Mouse (Mus musculus) embryonic fibroblast, embryonic 13.5 days (primary cell): ENCODE measurements around the gene AU018091. TPM values are rescaled to one million over a fixed set of nuclear protein-coding genes. Genes with fewer than 3 reads are reported as not detected.

Source experiments
- H3K27ac ChIP-seq: 2 replicates; pipeline ENCODE4 v1.5.1; 2012; ENCODE audit warnings: low read length, control low read depth, inconsistent platforms; ENCODE audit not compliant: insufficient read depth
- H3K4me1 ChIP-seq: 2 replicates; pipeline ENCODE4 v1.6.1; 2011; ENCODE audit warnings: low read length; ENCODE audit not compliant: control insufficient read depth, insufficient read depth
- H3K4me3 ChIP-seq: 2 replicates; pipeline ENCODE4 v1.5.1; 2011; ENCODE audit warnings: mild to moderate bottlenecking, control low read depth, low read length; ENCODE audit not compliant: insufficient read depth
- CTCF ChIP-seq: IDR thresholded peaks from 2 replicates; pipeline ENCODE4 v1.5.1; 2011; ENCODE audit warnings: mild to moderate bottlenecking, control low read depth, low read length, moderate library complexity, borderline replicate concordance; ENCODE audit not compliant: insufficient read depth
- POLR2A ChIP-seq: IDR thresholded peaks from 2 replicates; pipeline ENCODE4 v1.6.1; 2011; ENCODE audit warnings: low read depth, mild to moderate bottlenecking, control low read depth, low read length, moderate library complexity
- polyA plus RNA-seq: library from polyadenylated mRNA; stranded (reverse); fragments of >200 nt; gene quantifications from 2 replicates; pipeline ENCODE4 v1.2.4, GENCODE M21; 2011; ENCODE audit warnings: low read depth; ENCODE audit not compliant: missing spikeins, insufficient read length

The AU018091 gene
- polyA plus RNA-seq = not detected in 2 replicates

DNA sequence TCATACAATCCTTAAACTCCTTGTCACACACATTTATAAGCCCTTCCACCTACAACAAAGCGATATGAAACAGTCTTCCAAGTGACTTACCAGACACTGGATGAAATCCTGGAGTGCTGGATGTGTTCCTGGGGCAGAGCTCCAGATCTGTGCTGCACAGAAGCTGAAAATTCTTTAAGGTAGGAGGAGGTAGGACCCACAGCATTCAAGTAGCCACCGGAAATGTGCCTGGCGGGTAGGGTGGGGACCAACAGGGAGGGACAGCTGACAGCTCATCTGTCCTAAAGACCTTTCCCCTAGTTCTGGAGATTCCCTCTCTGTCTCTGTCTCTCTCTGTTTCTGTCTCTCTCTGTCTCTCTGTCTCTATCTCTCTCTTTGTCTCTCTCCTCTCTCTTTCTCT, at the start of gene AU018091:
Gene AU018091, minus strand, starts transcription at position 279 of the 400 bp plus-strand sequence.
- Histone ChIP-seq H3K4me3 (no peak within 1 kb of the TSS), H3K4me1 (no peaks in the 10 kb centered on the region; the same call in 1 of the 2 replicates), H3K27ac (no peak within 1 kb of the TSS)
- TF ChIP-seq POLR2A (no peak), CTCF (no peak)

GRCm38 (mm10) chr7:3217546-3218056, 48.6 kb upstream of the AU018091 start:
- Histone ChIP-seq H3K4me1 (no peaks in the 10 kb centered on the region), H3K27ac (no peak overlapping the region), H3K4me3 (no peak overlapping the region)
- TF ChIP-seq POLR2A (no peak), CTCF (no peak)

DNA sequence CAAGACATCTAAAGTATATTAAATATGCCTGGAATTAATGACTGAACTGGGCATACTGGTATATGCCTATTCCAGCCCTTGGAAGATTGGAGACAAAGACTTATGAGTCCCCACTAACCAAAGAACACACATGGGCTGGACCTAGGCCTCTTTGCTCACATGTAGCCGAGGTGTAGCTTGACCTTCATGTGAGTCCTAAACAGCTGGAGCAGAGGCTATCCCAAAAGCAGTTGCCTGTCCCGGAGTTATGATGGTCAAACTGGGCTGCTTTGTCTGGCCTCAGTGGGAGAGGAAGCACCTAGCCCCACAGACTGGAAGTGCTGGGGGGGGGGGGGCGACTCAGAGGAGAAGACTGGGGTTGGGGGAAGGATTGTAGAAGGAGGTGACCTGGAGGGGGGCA, 47.3 kb upstream of the AU018091 start:
- Histone ChIP-seq H3K27ac (no peak overlapping the region), H3K4me3 (no peak overlapping the region), H3K4me1 (no peaks in the 10 kb centered on the region)
- no peak for TF ChIP-seq CTCF
- TF ChIP-seq POLR2A = no peak

DNA sequence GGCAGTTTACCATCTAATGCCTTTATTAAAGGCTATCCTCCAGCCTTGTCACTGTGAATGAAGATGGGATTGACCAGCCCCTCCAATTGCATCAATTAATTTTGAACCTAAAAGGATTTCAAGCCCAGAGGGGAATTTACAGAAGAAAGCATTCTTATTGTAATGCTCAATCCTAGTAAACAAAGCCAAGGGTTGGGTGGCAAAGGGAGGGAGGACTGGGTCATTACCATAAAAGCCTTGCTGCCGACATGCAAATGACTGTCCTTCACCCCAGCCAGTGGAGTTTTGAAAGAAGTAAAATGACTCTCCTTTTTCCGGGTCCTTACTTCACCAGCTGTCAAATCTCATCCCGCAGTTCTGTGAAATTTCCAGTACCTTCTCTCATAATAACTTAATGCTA, 44.6 kb upstream of the AU018091 start:
- Histone ChIP-seq H3K4me3 (no peak overlapping the region), H3K4me1 (no peaks in the 10 kb centered on the region), H3K27ac (no peak overlapping the region)
- TF ChIP-seq POLR2A (no peak), CTCF (no peak)

GRCm38 (mm10) chr7:3213156-3213555, 44.2 kb upstream of the AU018091 start:
- H3K4me3 ChIP-seq = no peak overlapping the region
- TF ChIP-seq POLR2A = no peak
- TF ChIP-seq CTCF = no peak

DNA sequence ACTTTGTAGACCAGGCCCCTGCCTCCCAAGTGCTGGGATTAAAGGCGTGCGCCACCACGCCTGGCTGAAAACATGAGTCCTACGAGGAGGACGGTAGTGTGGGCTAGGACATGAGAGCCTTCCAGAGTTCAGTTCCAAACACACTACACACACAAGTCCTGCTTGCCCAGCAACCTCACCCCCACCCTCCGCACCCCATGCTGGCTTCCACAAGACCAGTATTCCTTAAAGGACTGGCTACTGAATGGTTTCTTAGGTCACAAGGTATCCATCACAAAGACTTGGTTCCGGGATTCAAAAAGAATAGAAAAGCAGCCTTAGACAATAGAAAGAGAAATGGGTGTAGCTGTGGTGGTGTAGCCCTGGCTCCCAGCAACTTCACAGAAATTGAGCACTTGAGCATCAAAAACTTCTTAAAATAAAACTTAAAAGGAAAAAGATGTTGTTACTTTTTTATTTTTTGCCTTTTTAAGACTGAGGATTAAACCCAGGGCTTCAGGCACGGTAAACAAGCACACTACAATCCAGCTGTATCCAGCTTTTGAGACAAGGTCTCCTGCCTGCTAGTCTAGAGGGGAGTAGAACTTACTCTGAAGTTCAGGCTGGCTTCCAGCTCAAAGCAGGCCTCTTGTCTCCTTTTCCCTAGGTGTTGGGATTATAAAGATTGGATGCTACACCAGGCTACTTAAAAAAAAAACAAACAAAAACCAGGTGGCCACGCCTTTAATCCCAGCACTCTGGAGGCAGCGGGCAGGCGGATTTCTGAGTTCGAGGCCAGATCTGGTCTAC, 43.2 kb upstream of the AU018091 start:
- H3K4me3 ChIP-seq = no peak overlapping the region
- no peak overlapping the region for H3K27ac ChIP-seq
- TF ChIP-seq CTCF (no peak), POLR2A (no peak)
- H3K4me1 ChIP-seq = no peaks in the 10 kb centered on the region

More at GRCm38 (mm10) chr7:3213156-3213555, 44.2 kb upstream of the AU018091 start:
- no peaks in the 10 kb centered on the region for H3K4me1 ChIP-seq
- H3K27ac ChIP-seq = no peak overlapping the region

DNA sequence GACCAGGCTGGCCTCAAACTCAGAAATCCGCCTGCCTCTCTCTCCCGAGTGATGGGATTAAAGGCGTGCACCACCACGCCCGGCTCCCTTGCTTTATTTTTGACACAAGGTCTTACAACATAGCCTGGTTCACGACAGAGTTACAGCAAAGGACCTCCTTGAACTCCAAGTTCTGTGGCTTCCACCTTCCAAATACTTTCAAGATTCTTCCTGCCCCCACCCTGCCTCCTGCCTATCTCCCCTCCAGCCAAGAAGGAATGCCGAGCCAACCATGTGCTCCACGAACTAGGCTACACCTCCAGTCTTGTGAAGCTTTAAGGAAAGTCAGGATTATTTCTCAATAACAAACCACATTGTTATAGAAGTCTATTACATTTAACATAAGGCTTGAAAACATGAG, 42.5 kb upstream of the AU018091 start:
- TF ChIP-seq POLR2A (no peak), CTCF (no peak)
- Histone ChIP-seq H3K4me1 (no peaks in the 10 kb centered on the region), H3K4me3 (no peak overlapping the region), H3K27ac (no peak overlapping the region)

DNA sequence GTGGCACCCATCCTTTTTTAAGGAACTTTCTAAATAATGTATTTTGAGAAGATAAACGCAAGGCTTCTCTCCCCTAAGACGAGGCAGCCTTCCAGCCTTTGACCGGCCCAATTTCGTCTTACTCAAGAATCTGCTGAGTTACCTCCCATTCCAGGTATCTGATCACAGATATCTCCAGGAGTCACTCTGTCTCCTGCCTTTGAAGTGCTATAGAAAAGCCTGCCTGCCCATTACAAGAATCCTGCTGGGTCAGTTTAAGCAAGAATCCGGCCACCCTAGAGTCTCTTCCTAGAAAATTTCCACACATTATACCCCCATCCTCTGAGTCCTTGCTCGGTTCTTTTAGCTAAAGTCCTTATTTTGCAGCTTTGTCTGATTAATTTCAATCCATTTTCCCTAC, 41.6 kb upstream of the AU018091 start:
- Histone ChIP-seq H3K4me3 (no peak overlapping the region), H3K4me1 (no peaks in the 10 kb centered on the region), H3K27ac (no peak overlapping the region)
- TF ChIP-seq POLR2A (no peak), CTCF (no peak)

GRCm38 (mm10) chr7:3206520-3206919, 37.5 kb upstream of the AU018091 start:
- TF ChIP-seq CTCF (no peak), POLR2A (no peak)
- no peak overlapping the region for H3K27ac ChIP-seq
- H3K4me1 ChIP-seq = no peaks in the 10 kb centered on the region
- H3K4me3 ChIP-seq = no peak overlapping the region

DNA sequence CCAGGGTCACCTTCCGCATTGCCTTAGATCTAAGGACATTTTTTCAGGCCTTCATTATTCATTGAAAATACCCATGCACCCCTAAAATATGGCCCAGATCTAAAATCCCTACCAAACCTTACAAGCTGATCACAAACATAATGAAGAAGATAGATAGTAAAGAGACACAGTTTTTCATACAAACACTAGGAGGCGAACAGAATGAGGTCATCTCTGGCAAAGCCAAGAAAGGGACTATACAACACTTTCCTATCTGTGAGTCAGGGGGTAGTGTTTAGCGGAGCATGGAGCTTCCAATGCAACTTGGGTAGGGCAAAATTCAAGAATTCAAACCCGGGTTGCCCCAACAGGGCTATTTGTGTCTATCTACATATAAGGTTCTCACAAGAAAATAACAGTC, 35.6 kb upstream of the AU018091 start:
- TF ChIP-seq POLR2A (no peak), CTCF (no peak)
- no peaks in the 10 kb centered on the region for H3K4me1 ChIP-seq
- H3K4me3 ChIP-seq = no peak overlapping the region
- no peak overlapping the region for H3K27ac ChIP-seq
